Mouse (Mus musculus) hindbrain, postnatal 0 days (tissue): ENCODE measurements around the gene Lgi2. TPM values are rescaled to one million over a fixed set of nuclear protein-coding genes. Genes with fewer than 3 reads are reported as not detected.

Experiments
- ATAC-seq: fragments of 200-750 bp; cut with Nextera tagmentation; 2 replicates; pipeline ENCODE4 v1.8.0; 2017; ENCODE audit warnings: mild to moderate bottlenecking, moderate TSS enrichment, moderate library complexity
- DNase-seq: peaks from one replicate; pipeline ENCODE4 v3.0.0-alpha.2; 2015; ENCODE audit warnings: low spot score
- H3K27ac ChIP-seq: fragments of 300-500 bp; sonication (generic); 2 replicates; pipeline ENCODE4 v1.5.1; 2014; ENCODE audit warnings: mild to moderate bottlenecking
- H3K27me3 ChIP-seq: fragments of 300-500 bp; sonication (generic); 2 replicates; pipeline ENCODE4 v1.6.1; 2014; ENCODE audit warnings: low read length, mixed read lengths; ENCODE audit not compliant: insufficient read depth
- H3K36me3 ChIP-seq: fragments of 300-500 bp; sonication (generic); 2 replicates; pipeline ENCODE4 v1.6.1; 2014; ENCODE audit warnings: low read length, mixed read lengths; ENCODE audit not compliant: insufficient read depth
- H3K4me1 ChIP-seq: fragments of 300-500 bp; sonication (generic); 2 replicates; pipeline ENCODE4 v1.6.1; 2014; ENCODE audit warnings: antibody characterized with exemption, low read length, mixed read lengths; ENCODE audit not compliant: insufficient read depth
- H3K4me2 ChIP-seq: fragments of 300-500 bp; sonication (generic); 2 replicates; pipeline ENCODE4 v1.6.1; 2014; ENCODE audit warnings: low read depth, mild to moderate bottlenecking, low read length, moderate library complexity, mixed read lengths
- H3K4me3 ChIP-seq: fragments of 300-500 bp; sonication (generic); 2 replicates; pipeline ENCODE4 v1.5.1; 2014; ENCODE audit warnings: low read length
- H3K9ac ChIP-seq: fragments of 300-500 bp; sonication (generic); replicated peaks from 2 replicates; pipeline ENCODE4 v1.6.1; 2014; ENCODE audit warnings: mild to moderate bottlenecking, low read length, moderate library complexity, mixed read lengths
- H3K9me3 ChIP-seq: fragments of 300-500 bp; sonication (generic); 2 replicates; pipeline ENCODE4 v1.6.1; 2016; ENCODE audit warnings: low read length, mixed read lengths
- CTCF ChIP-seq: IDR thresholded peaks from 2 replicates; pipeline ENCODE4 v1.5.1; 2016; ENCODE audit warnings: antibody characterized with exemption, control low read depth, low read depth
- WGBS: fragments of 180-500 bp; shearing (Covaris S2); extraction: QIAGEN DNeasy Blood & Tissue Kit; methylation state at CpG from one replicate; pipeline ENCODE4 v1.1.7; 2014; 5-methylcytosine and 5-hydroxymethylcytosine counted together
- polyA plus RNA-seq: library from polyadenylated mRNA; unstranded; fragments of >200 nt; fragmentation: Nextera tagmentation; extraction: Ambion mirVana; gene quantifications from 2 replicates; pipeline ENCODE4 v1.2.1, GENCODE M21; 2015
- total RNA-seq: library from RNA; depleted of rRNA; stranded (reverse); fragments of >200 nt; gene quantifications from 2 replicates; pipeline ENCODE4 v1.2.3, GENCODE M21; 2014; rRNA removed

The Lgi2 gene
- total RNA-seq (19.9 and 20.2 TPM in 2 replicates), polyA plus RNA-seq (11.1 and 11.6 TPM in 2 replicates)

DNA sequence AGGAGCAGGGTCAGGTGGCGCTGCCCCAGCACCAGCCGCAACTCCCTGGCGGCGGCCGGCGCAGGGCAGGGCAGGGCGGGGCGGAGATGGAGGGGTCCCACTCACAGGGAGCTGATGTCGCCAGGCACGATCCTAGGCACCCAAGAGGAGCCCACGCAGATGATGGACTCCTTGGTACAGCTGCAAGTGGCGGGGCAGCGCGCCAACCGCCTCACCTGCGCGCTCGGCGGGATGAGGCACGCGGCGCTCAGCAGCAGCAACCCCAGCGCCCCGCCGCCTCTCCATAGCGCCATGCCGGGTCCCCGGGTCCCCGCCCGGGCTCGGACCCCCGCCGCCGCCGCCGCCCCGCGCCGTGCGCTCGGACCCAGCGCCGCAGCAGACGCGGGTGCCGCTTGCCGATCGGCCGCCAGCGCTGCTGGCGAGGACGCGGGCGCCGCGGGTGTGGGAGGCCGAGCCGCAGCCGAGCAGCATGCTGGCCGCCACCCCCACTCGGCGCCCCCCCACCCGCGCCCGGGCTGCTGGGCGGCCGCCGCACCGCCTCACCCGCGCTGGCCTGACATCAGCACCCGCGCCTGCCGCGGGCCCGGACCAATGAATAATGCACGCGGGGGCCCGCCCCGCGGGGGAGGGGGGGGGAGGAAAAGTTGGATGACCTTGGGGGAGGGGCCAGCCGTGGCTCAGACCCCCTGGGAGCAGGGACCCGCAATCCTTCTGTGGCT, at the start of gene Lgi2:
Lgi2 (minus strand) TSS at position 650 of the 719 bp plus-strand sequence.
- Histone ChIP-seq H3K27ac (no peak within 1 kb of the TSS), H3K27me3 (no peaks in the 10 kb centered on the region), H3K36me3 (no peaks in the 10 kb centered on the region), H3K9ac (peak within 1 kb of the TSS; percentile 68), H3K4me3 (peak within 1 kb of the TSS; percentile 54), H3K4me2 (peak within 1 kb of the TSS; percentile 90), H3K9me3 (no peaks in the 10 kb centered on the region), H3K4me1 (no peaks in the 10 kb centered on the region)
- TF ChIP-seq CTCF, result no peak
- peak; percentile 82 for ATAC-seq
- 2% methylated on average over 36 of the region's 83 CpGs for WGBS
- peak; percentile 72 for DNase-seq

DNA sequence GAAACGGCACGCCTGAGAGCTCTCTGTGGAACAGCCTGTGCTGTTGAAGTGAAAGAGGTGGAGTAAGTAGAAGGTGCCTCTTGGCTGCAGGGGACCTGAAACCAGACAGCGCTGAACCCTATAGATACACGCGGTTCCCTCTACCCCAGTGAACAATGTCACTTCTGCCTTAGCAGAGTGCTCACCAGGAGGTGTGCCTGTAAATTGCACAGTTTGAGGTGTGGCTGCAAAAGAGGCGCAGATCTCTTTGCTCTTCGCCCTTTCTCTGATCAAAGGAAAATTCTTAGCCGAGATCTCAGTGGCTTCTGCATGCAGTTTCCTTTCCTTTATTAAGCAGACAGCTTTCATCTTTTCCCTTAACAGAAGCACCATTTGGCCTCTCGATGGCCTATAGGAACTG, 49.2 kb upstream of the Lgi2 start:
- H3K27ac ChIP-seq, result no peak overlapping the region
- no peaks in the 10 kb centered on the region for H3K27me3 ChIP-seq
- ATAC-seq (no peak), DNase-seq (no peak)
- no peaks in the 10 kb centered on the region for H3K36me3 ChIP-seq
- H3K9ac ChIP-seq, result no peak overlapping the region
- H3K9me3 ChIP-seq, result no peaks in the 10 kb centered on the region
- WGBS, result 68% methylated on average over 9 of the region's 9 CpGs
- no peak overlapping the region for H3K4me2 ChIP-seq
- TF ChIP-seq CTCF, result no peak
- peaks cover 13% of the 10 kb centered on the region for H3K4me1 ChIP-seq
- H3K4me3 ChIP-seq, result no peak overlapping the region

DNA sequence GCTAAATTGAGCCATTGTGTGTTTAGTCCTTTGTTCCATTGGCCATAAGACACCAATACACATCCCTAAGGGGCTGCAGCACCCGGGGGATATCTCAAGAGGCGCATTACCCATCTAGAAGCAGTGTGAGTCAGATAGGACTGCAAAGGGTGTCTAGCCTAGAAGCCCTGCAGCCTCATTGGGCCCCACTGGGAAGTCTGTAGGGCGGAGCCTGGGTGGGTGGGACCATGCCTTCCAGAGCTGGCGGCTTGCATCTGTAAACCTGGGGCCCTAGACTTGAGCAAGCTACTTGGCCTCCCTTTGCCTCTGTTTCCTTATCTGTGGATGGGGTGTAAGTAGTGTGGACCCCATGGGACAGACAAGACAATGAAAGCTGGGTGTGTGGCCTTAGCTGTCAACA, 48.4 kb upstream of the Lgi2 start:
- DNase-seq, result no peak
- 84% methylated on average over 4 of the region's 4 CpGs for WGBS
- Histone ChIP-seq H3K36me3 (no peaks in the 10 kb centered on the region), H3K4me2 (no peak overlapping the region), H3K27me3 (no peaks in the 10 kb centered on the region), H3K9ac (no peak overlapping the region), H3K9me3 (no peaks in the 10 kb centered on the region), H3K27ac (no peak overlapping the region), H3K4me1 (peaks cover 13% of the 10 kb centered on the region), H3K4me3 (no peak overlapping the region)
- TF ChIP-seq CTCF, result no peak
- ATAC-seq, result no peak

DNA sequence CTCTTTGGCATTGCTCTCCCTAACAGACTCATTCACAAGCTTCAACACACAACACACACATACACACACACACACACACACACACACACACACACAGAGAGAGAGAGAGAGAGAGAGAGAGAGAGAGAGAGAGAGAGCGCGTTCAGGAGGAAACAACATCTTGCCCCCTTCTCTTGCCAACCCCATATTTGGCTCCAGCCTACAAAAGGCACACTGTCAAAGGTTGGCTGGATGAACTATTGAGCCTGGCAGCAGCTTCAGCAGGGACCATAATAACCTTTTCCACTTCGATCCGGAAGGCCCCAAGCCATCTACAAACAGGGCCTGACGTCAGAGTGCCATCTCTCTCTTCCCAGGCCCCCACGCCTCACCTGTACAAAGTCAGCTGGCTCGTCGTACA, 46.5 kb upstream of the Lgi2 start:
- no peaks in the 10 kb centered on the region for H3K9me3 ChIP-seq
- DNase-seq (no peak), ATAC-seq (no peak)
- no peaks in the 10 kb centered on the region for H3K27me3 ChIP-seq
- H3K27ac ChIP-seq, result no peak overlapping the region
- no peak for TF ChIP-seq CTCF
- no peaks in the 10 kb centered on the region for H3K36me3 ChIP-seq
- 75% methylated on average over 8 of the region's 8 CpGs for WGBS
- H3K4me1 ChIP-seq, result peaks cover 6% of the 10 kb centered on the region
- H3K4me2 ChIP-seq, result no peak overlapping the region
- no peak overlapping the region for H3K4me3 ChIP-seq
- H3K9ac ChIP-seq, result no peak overlapping the region

DNA sequence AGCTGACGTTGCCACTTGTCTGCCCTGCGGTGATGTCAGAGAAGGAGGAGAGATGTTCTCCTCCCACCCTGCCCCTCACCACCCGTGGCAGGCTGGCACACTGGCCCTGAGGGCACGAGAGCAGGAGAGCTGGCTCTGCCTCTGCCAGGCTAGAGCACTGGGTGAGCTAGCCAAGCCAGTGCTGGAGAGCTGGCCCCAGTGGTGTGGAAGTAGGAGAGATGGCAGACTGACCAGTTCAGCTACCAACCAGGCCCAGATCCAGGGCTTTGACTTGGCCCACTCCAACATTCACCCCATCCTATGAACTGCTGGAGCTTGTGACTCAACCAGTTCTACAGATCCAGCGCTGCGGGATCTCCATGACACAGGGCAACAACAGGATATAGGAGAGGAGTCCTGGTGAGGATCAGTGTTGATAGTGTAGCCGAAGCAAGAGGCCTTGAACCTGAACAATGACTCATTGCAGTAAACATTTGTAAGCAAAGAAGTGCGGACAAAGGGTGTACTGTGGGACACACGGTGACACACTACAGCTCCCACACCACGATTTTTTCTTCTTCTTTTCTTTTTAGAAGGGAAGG, 45.1 kb upstream of the Lgi2 start:
- H3K9me3 ChIP-seq, result no peaks in the 10 kb centered on the region
- WGBS, result 66% methylated on average over 8 of the region's 10 CpGs
- no peak for DNase-seq
- TF ChIP-seq CTCF, result no peak
- no peak overlapping the region for H3K4me2 ChIP-seq
- no peaks in the 10 kb centered on the region for H3K36me3 ChIP-seq
- H3K27ac ChIP-seq, result no peak overlapping the region
- no peak overlapping the region for H3K4me3 ChIP-seq
- no peaks in the 10 kb centered on the region; the same call in 1 of the 2 replicates for H3K4me1 ChIP-seq
- ATAC-seq, result peak; percentile 58; the same call in 1 of the 2 replicates
- H3K9ac ChIP-seq, result no peak overlapping the region
- no peaks in the 10 kb centered on the region for H3K27me3 ChIP-seq

DNA sequence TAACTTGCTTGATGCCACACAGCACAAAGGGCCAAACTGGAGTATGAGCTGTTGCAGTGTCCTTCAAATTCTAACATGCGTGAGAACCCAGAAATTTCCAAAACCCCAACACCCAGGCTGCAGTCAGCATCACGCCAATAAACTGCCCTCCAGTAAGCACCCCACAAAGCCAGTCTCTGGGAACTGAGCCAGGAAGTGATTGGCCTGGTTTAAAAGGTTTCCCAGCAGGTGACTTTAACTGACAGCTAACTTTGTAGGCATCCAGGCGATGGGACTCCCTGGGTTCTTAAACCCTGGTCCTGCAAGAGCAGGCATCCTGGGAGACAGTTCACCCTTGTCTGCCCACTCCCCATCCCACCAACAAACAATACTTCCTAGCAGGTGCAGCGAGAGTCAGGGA, 44.0 kb upstream of the Lgi2 start:
- H3K36me3 ChIP-seq, result no peaks in the 10 kb centered on the region
- WGBS, result 42% methylated on average over 4 of the region's 4 CpGs
- ATAC-seq (no peak), DNase-seq (peak; percentile 37)
- no peaks in the 10 kb centered on the region; the same call in 1 of the 2 replicates for H3K4me1 ChIP-seq
- H3K4me3 ChIP-seq, result no peak overlapping the region
- H3K27ac ChIP-seq, result no peak overlapping the region
- H3K4me2 ChIP-seq, result no peak overlapping the region
- H3K9ac ChIP-seq, result no peak overlapping the region
- H3K9me3 ChIP-seq, result no peaks in the 10 kb centered on the region
- no peaks in the 10 kb centered on the region for H3K27me3 ChIP-seq
- no peak for TF ChIP-seq CTCF

DNA sequence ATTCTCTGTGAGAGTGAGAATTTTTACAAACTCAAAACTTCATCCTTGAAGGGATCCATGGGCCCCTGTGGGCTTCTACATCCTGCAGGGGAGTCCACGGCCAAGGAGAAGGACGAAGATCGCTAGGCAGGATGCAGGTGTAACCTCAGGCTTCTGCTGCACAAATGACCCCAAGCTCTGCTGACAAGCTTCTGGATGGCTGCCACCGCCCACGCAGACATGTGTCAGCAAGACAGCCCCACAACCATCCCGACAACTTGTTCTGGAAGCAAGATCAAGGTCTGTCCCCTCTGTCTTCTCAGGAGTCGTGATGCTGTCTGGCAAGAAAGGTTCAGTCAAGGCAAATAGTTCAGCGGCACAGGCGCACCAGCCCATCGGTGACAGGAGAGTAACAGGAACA, 43.4 kb upstream of the Lgi2 start:
- Histone ChIP-seq H3K4me2 (no peak overlapping the region), H3K27me3 (no peaks in the 10 kb centered on the region), H3K9ac (no peak overlapping the region), H3K9me3 (no peaks in the 10 kb centered on the region), H3K4me3 (no peak overlapping the region), H3K4me1 (no peaks in the 10 kb centered on the region), H3K27ac (no peak overlapping the region), H3K36me3 (no peaks in the 10 kb centered on the region)
- ATAC-seq (no peak), DNase-seq (no peak)
- WGBS, result 60% methylated on average over 10 of the region's 10 CpGs
- no peak for TF ChIP-seq CTCF
